Mouse (Mus musculus): ENCODE measurements around the gene Sorl1. TPM values are rescaled to one million over a fixed set of nuclear protein-coding genes. Genes with fewer than 3 reads are reported as not detected.
A peak's percentile ranks its signal among the peaks of the same experiment; 100 is the strongest.

The Sorl1 gene
- polyA plus RNA-seq, 2 experiments, result 7.9 to 8.2 TPM

- ATAC-seq (ENCODE audit: low FRiP score, low read depth) (no peak), DNase-seq (ENCODE audit: low spot score) (no peak)
- WGBS, result 9% methylated on average over 10 of the region's 10 CpGs
- Histone ChIP-seq H3K36me3 (ENCODE audit: control insufficient read depth, insufficient read depth, low read length) (no peaks in the 10 kb centered on the region), H3K27ac (replicated peaks; ENCODE audit: low read depth, low read length) (peak overlapping the region; percentile 91), H3K9ac (ENCODE audit: low read depth, low read length, severe bottlenecking) (peak overlapping the region; percentile 47), H3K9me3 (ENCODE audit: control insufficient read depth, low read length) (no peaks in the 10 kb centered on the region), H3K4me1 (ENCODE audit: control insufficient read depth, insufficient read depth, low read length) (peaks cover 68% of the 10 kb centered on the region), H3K4me2 (replicated peaks; ENCODE audit: low read depth, low read length, severe bottlenecking) (peak overlapping the region; percentile 52), H3K27me3 (ENCODE audit: control insufficient read depth, insufficient read depth, low read length) (no peaks in the 10 kb centered on the region), H3K4me3 (replicated peaks; ENCODE audit: low read length) (peak overlapping the region; percentile 24)
- TF ChIP-seq POLR2A (IDR thresholded peaks at IDR 0.05; ENCODE audit: borderline replicate concordance, extremely low read depth, insufficient read depth, insufficient read length), result no peak
Observed at GRCm38 (mm10) chr9:41934848-41935372, 189.2 kb downstream of the Sorl1 start.

- Histone ChIP-seq H3K27me3 (ENCODE audit: control insufficient read depth, insufficient read depth, low read length) (no peaks in the 10 kb centered on the region), H3K9me3 (ENCODE audit: control insufficient read depth, low read length) (no peaks in the 10 kb centered on the region), H3K4me1 (ENCODE audit: control insufficient read depth, insufficient read depth, low read length) (peaks cover 42% of the 10 kb centered on the region), H3K4me2 (replicated peaks; ENCODE audit: low read depth, low read length, severe bottlenecking) (no peak overlapping the region), H3K36me3 (ENCODE audit: control insufficient read depth, insufficient read depth, low read length) (no peaks in the 10 kb centered on the region), H3K9ac (ENCODE audit: low read depth, low read length, severe bottlenecking) (no peak overlapping the region), H3K27ac (replicated peaks; ENCODE audit: low read depth, low read length) (no peak overlapping the region), H3K4me3 (replicated peaks; ENCODE audit: low read length) (no peak overlapping the region)
- no peak for TF ChIP-seq POLR2A (IDR thresholded peaks at IDR 0.05; ENCODE audit: borderline replicate concordance, extremely low read depth, insufficient read depth, insufficient read length)
- ATAC-seq (ENCODE audit: low FRiP score, low read depth), result no peak
- WGBS, result 45% methylated on average over 5 of the region's 5 CpGs
- no peak for DNase-seq (ENCODE audit: low spot score)
Observed at GRCm38 (mm10) chr9:41929986-41930385, 194.1 kb downstream of the Sorl1 start.

GRCm38 (mm10) chr9:41925721-41926120, 198.4 kb downstream of the Sorl1 start:
- no peaks in the 10 kb centered on the region for H3K27me3 ChIP-seq (ENCODE audit: control insufficient read depth, insufficient read depth, low read length)
- no peaks in the 10 kb centered on the region for H3K36me3 ChIP-seq (ENCODE audit: control insufficient read depth, insufficient read depth, low read length)
- TF ChIP-seq POLR2A (IDR thresholded peaks at IDR 0.05; ENCODE audit: borderline replicate concordance, extremely low read depth, insufficient read depth, insufficient read length), result no peak
- no peak overlapping the region for H3K4me3 ChIP-seq (replicated peaks; ENCODE audit: low read length)
- peak overlapping the region; percentile 70 for H3K27ac ChIP-seq (replicated peaks; ENCODE audit: low read depth, low read length)
- 33% methylated on average over 4 of the region's 4 CpGs for WGBS
- DNase-seq (ENCODE audit: low spot score) (no peak), ATAC-seq (ENCODE audit: low FRiP score, low read depth) (no peak)
- H3K4me1 ChIP-seq (ENCODE audit: control insufficient read depth, insufficient read depth, low read length), result peaks cover 16% of the 10 kb centered on the region
- no peak overlapping the region for H3K9ac ChIP-seq (ENCODE audit: low read depth, low read length, severe bottlenecking)
- H3K9me3 ChIP-seq (ENCODE audit: control insufficient read depth, low read length), result no peaks in the 10 kb centered on the region
- H3K4me2 ChIP-seq (replicated peaks; ENCODE audit: low read depth, low read length, severe bottlenecking), result no peak overlapping the region

- H3K27ac ChIP-seq (replicated peaks; ENCODE audit: low read depth, low read length), result peak overlapping the region; percentile 67
- ATAC-seq (ENCODE audit: low FRiP score, low read depth), result peak; percentile 73; the same call in 1 of the 2 replicates
- H3K36me3 ChIP-seq (ENCODE audit: control insufficient read depth, insufficient read depth, low read length), result no peaks in the 10 kb centered on the region
- no peak overlapping the region for H3K4me3 ChIP-seq (replicated peaks; ENCODE audit: low read length)
- no peak for TF ChIP-seq POLR2A (IDR thresholded peaks at IDR 0.05; ENCODE audit: borderline replicate concordance, extremely low read depth, insufficient read depth, insufficient read length)
- DNase-seq (ENCODE audit: low spot score), result peak; percentile 76
- H3K9me3 ChIP-seq (ENCODE audit: control insufficient read depth, low read length), result no peaks in the 10 kb centered on the region
- no peak overlapping the region for H3K4me2 ChIP-seq (replicated peaks; ENCODE audit: low read depth, low read length, severe bottlenecking)
- no peak overlapping the region for H3K9ac ChIP-seq (ENCODE audit: low read depth, low read length, severe bottlenecking)
- H3K4me1 ChIP-seq (ENCODE audit: control insufficient read depth, insufficient read depth, low read length), result peaks cover 23% of the 10 kb centered on the region
- no peaks in the 10 kb centered on the region for H3K27me3 ChIP-seq (ENCODE audit: control insufficient read depth, insufficient read depth, low read length)
- WGBS, result 8% methylated on average over 2 of the region's 2 CpGs
Observed at GRCm38 (mm10) chr9:41924140-41924539, 200.0 kb downstream of the Sorl1 start.

- Histone ChIP-seq H3K36me3 (ENCODE audit: control insufficient read depth, insufficient read depth, low read length) (no peaks in the 10 kb centered on the region), H3K4me1 (ENCODE audit: control insufficient read depth, insufficient read depth, low read length) (peaks cover 39% of the 10 kb centered on the region), H3K27ac (replicated peaks; ENCODE audit: low read depth, low read length) (no peak overlapping the region), H3K4me3 (replicated peaks; ENCODE audit: low read length) (no peak overlapping the region), H3K9me3 (ENCODE audit: control insufficient read depth, low read length) (no peaks in the 10 kb centered on the region), H3K9ac (ENCODE audit: low read depth, low read length, severe bottlenecking) (no peak overlapping the region), H3K27me3 (ENCODE audit: control insufficient read depth, insufficient read depth, low read length) (no peaks in the 10 kb centered on the region), H3K4me2 (replicated peaks; ENCODE audit: low read depth, low read length, severe bottlenecking) (no peak overlapping the region)
- DNase-seq (ENCODE audit: low spot score) (no peak), ATAC-seq (ENCODE audit: low FRiP score, low read depth) (no peak)
- no peak for TF ChIP-seq POLR2A (IDR thresholded peaks at IDR 0.05; ENCODE audit: borderline replicate concordance, extremely low read depth, insufficient read depth, insufficient read length)
- WGBS, result 82% methylated on average over 6 of the region's 6 CpGs
Observed at GRCm38 (mm10) chr9:41922416-41922815, 201.7 kb downstream of the Sorl1 start.
